Mouse (Mus musculus): ENCODE measurements at regions not wholly inside any gene's neighbourhood (a gene's known extent, or its start where the extent isn't known, plus 50 kb on each side); places are given as distances from the start of the nearest gene placed in this dataset.

DNA sequence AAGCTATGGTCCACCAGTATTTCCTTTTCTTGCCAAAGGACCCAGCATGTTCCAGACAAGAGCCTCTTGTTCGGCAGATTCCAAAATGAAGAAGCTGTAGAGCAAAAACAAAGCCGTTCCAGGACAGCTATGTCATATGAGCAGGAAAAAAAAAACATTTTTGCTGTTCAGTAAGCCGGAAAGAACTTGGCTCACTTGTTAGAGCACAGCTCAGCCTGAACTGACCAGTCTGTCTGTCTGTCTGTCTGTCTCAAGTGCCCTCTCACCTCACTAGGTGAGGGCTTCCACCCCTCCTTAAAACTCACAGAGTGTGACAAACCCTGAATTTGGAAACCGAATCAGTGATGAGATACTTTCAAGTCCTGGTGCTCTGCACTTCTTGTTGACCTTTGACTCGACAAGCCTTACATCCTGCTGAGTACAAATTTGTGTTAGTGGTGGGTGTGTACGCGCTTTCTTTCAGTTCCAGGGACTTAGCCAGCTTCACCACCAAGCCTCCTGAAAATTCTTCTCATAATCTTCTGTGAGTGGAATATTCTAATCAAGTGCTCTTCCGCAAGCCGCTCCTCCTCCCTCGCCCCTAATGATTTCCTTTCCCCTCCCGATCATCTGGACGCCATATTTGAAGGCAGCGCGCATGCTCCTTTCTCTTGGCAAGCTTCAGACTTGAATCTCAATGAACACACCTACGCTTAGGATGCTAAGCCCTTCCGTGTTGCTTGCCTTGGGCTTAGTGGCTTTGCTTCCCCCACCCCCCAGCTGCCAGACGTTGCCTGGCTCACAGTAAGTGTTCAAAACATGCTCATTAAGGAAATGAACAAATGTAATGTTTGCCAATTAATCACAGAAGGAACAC is 560.9 kb downstream of the Tox3 start:
- H3K4me1 ChIP-seq (ENCODE audit: control insufficient read depth, insufficient read depth, insufficient read length, low read length): no peaks in the 10 kb centered on the region
- no peak overlapping the region for H3K4me3 ChIP-seq (ENCODE audit: insufficient read depth, low read depth, low read length)
- H3K27ac ChIP-seq (replicated peaks; ENCODE audit: low read depth, low read length): no peak overlapping the region

- H3K4me1 ChIP-seq (ENCODE audit: control insufficient read depth, insufficient read depth, insufficient read length, low read length): no peaks in the 10 kb centered on the region
- H3K4me3 ChIP-seq (ENCODE audit: insufficient read depth, low read depth, low read length): no peak overlapping the region
- no peak overlapping the region for H3K27ac ChIP-seq (replicated peaks; ENCODE audit: low read depth, low read length)
Observed at GRCm38 (mm10) chr8:89785011-89785410, 563.1 kb downstream of the Tox3 start.

GRCm38 (mm10) chr8:89783311-89783710 is 564.8 kb downstream of the Tox3 start:
- H3K4me1 ChIP-seq (ENCODE audit: control insufficient read depth, insufficient read depth, insufficient read length, low read length): no peaks in the 10 kb centered on the region
- H3K27ac ChIP-seq (replicated peaks; ENCODE audit: low read depth, low read length): no peak overlapping the region
- no peak overlapping the region for H3K4me3 ChIP-seq (ENCODE audit: insufficient read depth, low read depth, low read length)

- no peaks in the 10 kb centered on the region for H3K4me1 ChIP-seq (ENCODE audit: control insufficient read depth, insufficient read depth, insufficient read length, low read length)
- H3K27ac ChIP-seq (replicated peaks; ENCODE audit: low read depth, low read length): no peak overlapping the region
- H3K4me3 ChIP-seq (ENCODE audit: insufficient read depth, low read depth, low read length): no peak overlapping the region
Observed at GRCm38 (mm10) chr8:89766387-89766786, 581.8 kb downstream of the Tox3 start.

GRCm38 (mm10) chr8:89759531-89759930 is 588.6 kb downstream of the Tox3 start:
- Histone ChIP-seq H3K4me1 (ENCODE audit: control insufficient read depth, insufficient read depth, insufficient read length, low read length) (no peaks in the 10 kb centered on the region), H3K4me3 (ENCODE audit: insufficient read depth, low read depth, low read length) (no peak overlapping the region), H3K27ac (replicated peaks; ENCODE audit: low read depth, low read length) (no peak overlapping the region)

- Histone ChIP-seq H3K27ac (replicated peaks; ENCODE audit: low read depth, low read length) (no peak overlapping the region), H3K4me3 (ENCODE audit: insufficient read depth, low read depth, low read length) (no peak overlapping the region), H3K4me1 (ENCODE audit: control insufficient read depth, insufficient read depth, insufficient read length, low read length) (no peaks in the 10 kb centered on the region)
Observed at GRCm38 (mm10) chr8:89758695-89759094, 589.4 kb downstream of the Tox3 start.

GRCm38 (mm10) chr8:89755951-89756350 is 592.2 kb downstream of the Tox3 start:
- no peak overlapping the region for H3K4me3 ChIP-seq (ENCODE audit: insufficient read depth, low read depth, low read length)
- H3K4me1 ChIP-seq (ENCODE audit: control insufficient read depth, insufficient read depth, insufficient read length, low read length): no peaks in the 10 kb centered on the region
- H3K27ac ChIP-seq (replicated peaks; ENCODE audit: low read depth, low read length): no peak overlapping the region

GRCm38 (mm10) chr8:89751201-89751600 is 596.9 kb downstream of the Tox3 start:
- Histone ChIP-seq H3K4me1 (ENCODE audit: control insufficient read depth, insufficient read depth, insufficient read length, low read length) (no peaks in the 10 kb centered on the region), H3K27ac (replicated peaks; ENCODE audit: low read depth, low read length) (no peak overlapping the region), H3K4me3 (ENCODE audit: insufficient read depth, low read depth, low read length) (no peak overlapping the region)

GRCm38 (mm10) chr8:89747726-89748125 is 600.4 kb downstream of the Tox3 start:
- no peaks in the 10 kb centered on the region for H3K4me1 ChIP-seq (ENCODE audit: control insufficient read depth, insufficient read depth, insufficient read length, low read length)

DNA sequence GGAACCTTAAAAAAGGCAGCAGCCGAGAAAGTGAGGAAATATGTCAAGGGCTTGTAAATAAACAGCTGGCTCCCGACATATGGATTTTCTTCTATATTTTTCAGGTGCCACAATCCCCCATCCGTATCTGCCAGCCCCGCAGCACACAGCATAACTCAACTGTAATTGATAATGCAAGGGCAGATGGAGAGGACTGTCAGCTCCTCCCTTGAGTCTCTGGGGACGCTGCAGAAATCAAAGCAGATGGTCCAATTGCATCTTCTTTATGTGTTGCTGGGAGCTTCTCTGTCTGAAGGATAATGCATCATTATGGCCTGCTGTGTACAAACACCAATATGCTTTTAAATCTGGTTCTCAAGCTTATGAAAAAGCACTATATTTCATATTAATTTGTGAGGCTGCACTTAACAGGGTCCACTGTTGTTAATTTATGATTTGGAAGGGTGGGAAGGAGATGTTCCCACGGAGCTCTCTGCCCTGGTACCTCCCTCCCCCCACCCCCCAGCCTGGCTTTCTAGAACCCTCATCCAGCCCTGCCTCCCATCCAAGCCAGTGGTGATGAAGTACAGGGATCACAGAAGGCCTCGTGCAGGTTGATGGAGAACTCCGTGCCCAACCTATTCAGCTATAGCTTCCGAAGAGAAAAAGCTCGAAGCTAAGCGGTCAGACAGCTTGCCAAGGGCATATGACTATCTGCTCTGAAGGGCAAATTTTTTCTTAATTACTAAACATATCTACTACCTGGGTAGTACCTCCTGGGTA is 603.7 kb downstream of the Tox3 start:
- no peak overlapping the region for H3K27ac ChIP-seq (replicated peaks; ENCODE audit: low read depth, low read length)
- H3K4me3 ChIP-seq (ENCODE audit: insufficient read depth, low read depth, low read length): no peak overlapping the region

More at GRCm38 (mm10) chr8:89747726-89748125, 600.4 kb downstream of the Tox3 start:
- Histone ChIP-seq H3K27ac (replicated peaks; ENCODE audit: low read depth, low read length) (no peak overlapping the region), H3K4me3 (ENCODE audit: insufficient read depth, low read depth, low read length) (no peak overlapping the region)

DNA sequence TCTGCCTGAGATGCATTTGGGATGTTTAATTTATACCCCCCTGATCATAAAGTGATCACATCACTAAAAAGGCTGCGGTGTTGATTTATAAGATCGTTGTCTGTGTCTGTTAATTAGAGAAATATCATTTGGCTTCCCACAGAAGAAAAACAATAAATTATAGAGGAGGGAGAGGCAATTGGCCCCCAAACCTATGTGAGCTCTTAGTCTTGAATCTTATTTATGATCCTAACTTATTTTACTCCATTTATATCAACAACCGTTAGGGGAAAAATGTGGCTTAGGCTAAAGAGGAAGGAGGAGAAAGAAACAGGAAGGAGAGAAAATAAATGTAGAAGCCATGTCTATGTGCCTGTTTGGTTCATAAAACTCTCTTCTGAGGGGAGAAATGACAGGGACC is 609.5 kb downstream of the Tox3 start:
- H3K27ac ChIP-seq (replicated peaks; ENCODE audit: low read depth, low read length): no peak overlapping the region
- no peaks in the 10 kb centered on the region for H3K4me1 ChIP-seq (ENCODE audit: control insufficient read depth, insufficient read depth, insufficient read length, low read length)
- H3K4me3 ChIP-seq (ENCODE audit: insufficient read depth, low read depth, low read length): no peak overlapping the region

More for the DNA sequence above, 603.7 kb downstream of the Tox3 start:
- H3K4me1 ChIP-seq (ENCODE audit: control insufficient read depth, insufficient read depth, insufficient read length, low read length): no peaks in the 10 kb centered on the region

DNA sequence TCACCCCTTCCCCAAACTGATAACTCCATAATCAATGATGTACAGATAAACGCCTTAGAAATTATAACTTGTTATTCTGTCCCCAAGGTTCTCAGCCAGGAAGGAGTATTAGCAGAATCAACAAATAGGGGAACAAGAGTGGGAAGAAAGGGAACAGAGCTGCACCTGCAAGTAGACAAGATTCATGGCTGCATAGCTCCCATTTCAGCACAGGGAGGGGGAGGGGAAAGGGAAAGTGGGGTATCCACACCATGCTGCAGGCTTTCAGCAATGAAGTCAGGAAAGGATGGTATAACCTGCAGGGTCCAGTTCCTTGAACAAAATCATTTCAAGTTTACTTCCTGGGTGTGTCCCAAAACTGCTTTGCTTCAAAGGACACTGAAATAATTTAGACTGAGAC is 610.5 kb downstream of the Tox3 start:
- Histone ChIP-seq H3K4me3 (ENCODE audit: insufficient read depth, low read depth, low read length) (no peak overlapping the region), H3K27ac (replicated peaks; ENCODE audit: low read depth, low read length) (no peak overlapping the region), H3K4me1 (ENCODE audit: control insufficient read depth, insufficient read depth, insufficient read length, low read length) (no peaks in the 10 kb centered on the region)

- H3K4me3 ChIP-seq (ENCODE audit: insufficient read depth, low read depth, low read length): no peak overlapping the region
- H3K4me1 ChIP-seq (ENCODE audit: control insufficient read depth, insufficient read depth, insufficient read length, low read length): no peaks in the 10 kb centered on the region
- H3K27ac ChIP-seq (replicated peaks; ENCODE audit: low read depth, low read length): no peak overlapping the region
Observed at GRCm38 (mm10) chr8:89727252-89727651, 620.9 kb downstream of the Tox3 start.

- Histone ChIP-seq H3K4me3 (ENCODE audit: insufficient read depth, low read depth, low read length) (no peak overlapping the region), H3K27ac (replicated peaks; ENCODE audit: low read depth, low read length) (no peak overlapping the region), H3K4me1 (ENCODE audit: control insufficient read depth, insufficient read depth, insufficient read length, low read length) (no peaks in the 10 kb centered on the region)
Observed at GRCm38 (mm10) chr8:89721684-89722305, 626.3 kb downstream of the Tox3 start.

- Histone ChIP-seq H3K27ac (replicated peaks; ENCODE audit: low read depth, low read length) (no peak overlapping the region), H3K4me3 (ENCODE audit: insufficient read depth, low read depth, low read length) (no peak overlapping the region), H3K4me1 (ENCODE audit: control insufficient read depth, insufficient read depth, insufficient read length, low read length) (no peaks in the 10 kb centered on the region)
Observed at GRCm38 (mm10) chr8:89713880-89714279, 634.3 kb downstream of the Tox3 start.

Measured in brown adipose tissue, adult 24 weeks (tissue).